Mouse (Mus musculus) midbrain, postnatal 0 days (tissue): ENCODE data around the gene Dnajc6. TPM values are rescaled to one million over a fixed set of nuclear protein-coding genes. Genes with fewer than 3 reads are reported as not detected.

Source experiments
- ATAC-seq: fragments of 200-750 bp; cut with Nextera tagmentation; 2 replicates; pipeline ENCODE4 v1.8.0; 2017; ENCODE audit warnings: moderate number of reproducible peaks, mild to moderate bottlenecking, moderate TSS enrichment, moderate library complexity; ENCODE audit not compliant: low FRiP score
- DNase-seq: peaks from one replicate; pipeline ENCODE4 v3.0.0-alpha.2; 2015; ENCODE audit warnings: low spot score
- H3K27ac ChIP-seq: fragments of 300-500 bp; sonication (generic); 2 replicates; pipeline ENCODE4 v1.5.1; 2014; ENCODE audit warnings: low read depth, mild to moderate bottlenecking, low read length, mixed read lengths
- H3K27me3 ChIP-seq: fragments of 300-500 bp; sonication (generic); 2 replicates; pipeline ENCODE4 v1.6.1; 2014; ENCODE audit warnings: low read length, control low read depth, mixed read lengths; ENCODE audit not compliant: insufficient read depth
- H3K36me3 ChIP-seq: fragments of 300-500 bp; sonication (generic); 2 replicates; pipeline ENCODE4 v1.6.1; 2014; ENCODE audit warnings: low read length, control low read depth, mixed read lengths; ENCODE audit not compliant: insufficient read depth
- H3K4me1 ChIP-seq: fragments of 300-500 bp; sonication (generic); 2 replicates; pipeline ENCODE4 v1.6.1; 2014; ENCODE audit warnings: mild to moderate bottlenecking, control low read depth, antibody characterized with exemption, low read length, mixed read lengths; ENCODE audit not compliant: insufficient read depth
- H3K4me2 ChIP-seq: fragments of 300-500 bp; sonication (generic); 2 replicates; pipeline ENCODE4 v1.6.1; 2014; ENCODE audit warnings: low read depth, mild to moderate bottlenecking, low read length, mixed read lengths; ENCODE audit not compliant: poor library complexity, severe bottlenecking
- H3K4me3 ChIP-seq: fragments of 300-500 bp; sonication (generic); 2 replicates; pipeline ENCODE4 v1.5.1; 2014; ENCODE audit warnings: low read depth, mild to moderate bottlenecking, low read length, moderate library complexity
- H3K9ac ChIP-seq: fragments of 300-500 bp; sonication (generic); replicated peaks from 2 replicates; pipeline ENCODE4 v1.6.1; 2014; ENCODE audit warnings: mild to moderate bottlenecking, low read length, moderate library complexity, mixed read lengths; ENCODE audit not compliant: poor library complexity, severe bottlenecking
- H3K9me3 ChIP-seq: fragments of 300-500 bp; sonication (generic); 2 replicates; pipeline ENCODE4 v1.6.1; 2016; ENCODE audit warnings: low read length, control low read depth
- CTCF ChIP-seq: IDR thresholded peaks from 2 replicates; pipeline ENCODE4 v1.5.1; 2016; ENCODE audit warnings: antibody characterized with exemption, mild to moderate bottlenecking
- WGBS: fragments of 180-500 bp; shearing (Covaris S2); extraction: QIAGEN DNeasy Blood & Tissue Kit; methylation state at CpG from one replicate; pipeline ENCODE4 v1.1.7; 2014; 5-methylcytosine and 5-hydroxymethylcytosine counted together
- polyA plus RNA-seq: library from polyadenylated mRNA; unstranded; fragments of >200 nt; fragmentation: Nextera tagmentation; extraction: Ambion mirVana; gene quantifications from 2 replicates; pipeline ENCODE4 v1.2.1, GENCODE M21; 2015
- total RNA-seq: library from RNA; depleted of rRNA; stranded (reverse); fragments of >200 nt; gene quantifications from 2 replicates; pipeline ENCODE4 v1.2.3, GENCODE M21; 2014; rRNA removed

The Dnajc6 gene
- 208 and 225 TPM in 2 replicates for total RNA-seq
- polyA plus RNA-seq: 74.9 and 79.0 TPM in 2 replicates

DNA sequence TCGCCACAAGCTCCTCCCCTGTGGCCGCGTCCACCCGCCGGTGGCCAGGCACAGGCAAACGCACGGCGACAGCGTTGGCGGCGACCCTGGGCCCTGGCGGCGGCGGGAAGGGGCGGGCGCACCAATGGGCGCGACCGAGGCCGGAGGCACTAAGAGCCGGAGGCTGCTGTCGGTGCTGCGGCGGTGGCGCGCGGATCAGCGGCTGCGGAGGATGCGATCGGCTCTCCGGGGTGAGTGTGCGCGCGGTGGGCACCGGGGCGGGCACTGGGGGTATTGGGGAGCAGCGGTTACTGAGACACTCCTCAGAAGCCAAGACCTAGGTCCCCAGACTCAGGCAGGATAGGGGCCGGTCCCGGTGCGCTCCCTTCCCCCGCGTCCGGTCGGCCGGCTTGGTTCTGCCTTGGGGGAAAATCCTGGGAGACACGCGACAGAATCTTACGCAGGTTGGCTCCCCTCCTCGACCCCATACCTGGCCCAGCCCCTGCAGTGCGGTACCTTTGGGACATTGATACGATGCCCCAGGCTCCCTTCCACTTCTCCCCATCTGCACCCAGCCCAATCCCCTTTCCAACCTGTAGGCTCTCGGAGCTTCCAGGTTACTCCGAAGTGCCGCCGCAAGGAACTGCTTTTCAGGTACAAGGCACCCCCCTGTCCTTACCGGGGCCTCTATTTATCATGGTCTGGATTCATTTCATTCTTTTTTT lies at the start of gene Dnajc6:
TSS of gene Dnajc6 (plus strand) at position 115 of the 704 bp plus-strand sequence.
- peak within 1 kb of the TSS; percentile 63 for H3K27ac ChIP-seq
- TF ChIP-seq CTCF: no peak
- no peaks in the 10 kb centered on the region for H3K9me3 ChIP-seq
- H3K27me3 ChIP-seq: no peaks in the 10 kb centered on the region
- under 1% methylated on average over 53 of the region's 57 CpGs for WGBS
- peak; percentile 75 for ATAC-seq
- peak; percentile 42 for DNase-seq
- H3K9ac ChIP-seq: peak within 1 kb of the TSS; percentile 66
- H3K36me3 ChIP-seq: no peaks in the 10 kb centered on the region
- H3K4me3 ChIP-seq: peak within 1 kb of the TSS; percentile 65
- H3K4me1 ChIP-seq: no peaks in the 10 kb centered on the region
- H3K4me2 ChIP-seq: peak within 1 kb of the TSS; percentile 72

DNA sequence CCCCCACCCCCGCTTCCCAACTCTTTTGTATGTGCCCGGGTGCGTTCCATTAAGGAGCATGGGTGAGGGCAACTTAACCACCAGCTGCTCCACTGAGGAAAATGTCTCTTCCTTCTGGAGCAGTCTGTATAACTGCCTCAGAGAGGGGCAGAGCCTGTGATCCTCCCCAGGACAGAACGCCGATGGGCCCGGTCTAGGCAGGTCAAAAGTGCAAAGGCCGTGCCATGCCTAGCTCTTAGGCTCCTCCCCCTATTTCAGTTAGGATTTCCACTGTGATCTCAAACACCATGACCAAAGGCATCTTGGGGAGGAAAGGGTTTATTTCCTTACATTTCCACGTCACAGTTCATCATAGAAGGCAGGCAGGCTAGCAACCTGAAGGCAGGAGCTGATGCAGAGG lies 47.7 kb upstream of the Dnajc6 start:
- no peaks in the 10 kb centered on the region for H3K4me1 ChIP-seq
- no peak overlapping the region for H3K4me3 ChIP-seq
- TF ChIP-seq CTCF: no peak
- H3K9me3 ChIP-seq: no peaks in the 10 kb centered on the region
- ATAC-seq: no peak
- no peaks in the 10 kb centered on the region for H3K27me3 ChIP-seq
- H3K4me2 ChIP-seq: no peak overlapping the region
- no peak overlapping the region for H3K9ac ChIP-seq
- no peaks in the 10 kb centered on the region for H3K36me3 ChIP-seq
- 90% methylated on average over 8 of the region's 8 CpGs for WGBS
- no peak for DNase-seq
- H3K27ac ChIP-seq: no peak overlapping the region

DNA sequence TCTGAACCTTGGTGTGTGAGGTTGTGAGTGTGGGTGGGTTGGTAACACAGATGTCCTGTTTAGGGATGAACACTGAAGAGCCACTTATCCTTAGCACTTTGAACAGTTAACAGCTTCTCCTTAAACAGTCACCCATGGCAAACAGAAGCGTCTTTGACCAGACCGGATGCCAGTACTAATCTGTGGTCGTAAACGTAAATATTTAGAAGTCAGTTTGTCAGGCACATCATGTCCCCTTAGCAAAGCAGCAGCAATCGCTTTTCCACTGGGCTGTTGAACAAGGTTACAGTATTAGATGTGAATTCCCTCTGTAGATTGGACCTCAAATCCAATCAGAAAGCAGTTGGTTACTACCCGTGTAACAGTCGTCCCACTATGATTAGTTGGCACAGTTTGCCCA lies 47.1 kb upstream of the Dnajc6 start:
- Histone ChIP-seq H3K36me3 (no peaks in the 10 kb centered on the region), H3K27ac (no peak overlapping the region), H3K27me3 (no peaks in the 10 kb centered on the region), H3K4me3 (no peak overlapping the region), H3K4me2 (no peak overlapping the region), H3K4me1 (no peaks in the 10 kb centered on the region), H3K9me3 (no peaks in the 10 kb centered on the region), H3K9ac (no peak overlapping the region)
- no peak for TF ChIP-seq CTCF
- 90% methylated on average over 7 of the region's 7 CpGs for WGBS
- DNase-seq (no peak), ATAC-seq (no peak)

- DNase-seq (peak; percentile 86), ATAC-seq (peak; percentile 52; the same call in 1 of the 2 replicates)
- H3K4me2 ChIP-seq: no peak overlapping the region
- H3K27me3 ChIP-seq: no peaks in the 10 kb centered on the region
- no peak for TF ChIP-seq CTCF
- no peak overlapping the region for H3K9ac ChIP-seq
- WGBS: 87% methylated on average over 20 of the region's 20 CpGs
- no peaks in the 10 kb centered on the region for H3K36me3 ChIP-seq
- H3K27ac ChIP-seq: no peak overlapping the region
- H3K4me3 ChIP-seq: no peak overlapping the region
- no peaks in the 10 kb centered on the region for H3K4me1 ChIP-seq
- H3K9me3 ChIP-seq: no peaks in the 10 kb centered on the region
Measured at GRCm38 (mm10) chr4:101450150-101450780, 46.2 kb upstream of the Dnajc6 start.

- Histone ChIP-seq H3K9me3 (no peaks in the 10 kb centered on the region), H3K9ac (no peak overlapping the region), H3K36me3 (no peaks in the 10 kb centered on the region), H3K4me1 (no peaks in the 10 kb centered on the region), H3K27me3 (no peaks in the 10 kb centered on the region), H3K4me2 (no peak overlapping the region), H3K4me3 (no peak overlapping the region), H3K27ac (no peak overlapping the region)
- no peak for TF ChIP-seq CTCF
- 78% methylated on average over 4 of the region's 4 CpGs for WGBS
- DNase-seq (peak; percentile 45), ATAC-seq (no peak)
Measured at GRCm38 (mm10) chr4:101451089-101451488, 45.4 kb upstream of the Dnajc6 start.

DNA sequence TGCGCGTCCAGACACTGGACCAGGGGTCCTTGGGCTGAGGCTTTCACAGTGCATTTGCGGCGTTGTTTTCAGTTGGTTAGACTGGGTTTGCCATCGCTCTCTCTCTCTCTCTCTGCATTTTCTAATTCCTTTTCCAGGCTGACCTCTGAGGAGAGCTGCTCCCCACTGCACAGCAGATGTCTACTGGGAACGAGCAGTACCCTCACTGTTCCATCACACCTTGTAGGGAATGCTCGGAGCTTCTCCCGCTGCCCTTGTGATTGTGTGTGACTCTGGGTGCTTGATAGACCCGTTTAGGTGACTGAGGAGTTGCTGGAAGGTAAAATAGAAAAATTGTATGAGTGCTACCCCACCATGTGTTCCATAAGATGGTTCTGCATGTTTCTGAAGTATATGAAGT lies 43.6 kb upstream of the Dnajc6 start:
- H3K27me3 ChIP-seq: no peaks in the 10 kb centered on the region
- no peaks in the 10 kb centered on the region for H3K36me3 ChIP-seq
- H3K9ac ChIP-seq: no peak overlapping the region
- H3K27ac ChIP-seq: no peak overlapping the region
- no peak overlapping the region for H3K4me3 ChIP-seq
- no peak for TF ChIP-seq CTCF
- DNase-seq (no peak), ATAC-seq (no peak)
- no peak overlapping the region for H3K4me2 ChIP-seq
- H3K9me3 ChIP-seq: no peaks in the 10 kb centered on the region
- 91% methylated on average over 9 of the region's 9 CpGs for WGBS
- H3K4me1 ChIP-seq: no peaks in the 10 kb centered on the region
